Mouse (Mus musculus) MEL (cell line): ENCODE data around the gene Itga9. TPM values are rescaled to one million over a fixed set of nuclear protein-coding genes. Genes with fewer than 3 reads are reported as not detected.

Experiments
- DNase-seq: peaks from one replicate; pipeline ENCODE4 v3.0.0; 2011; ENCODE audit warnings: low read depth, low spot score
- H3K27ac ChIP-seq: 2 replicates; pipeline ENCODE4 v1.5.1; 2012; ENCODE audit warnings: low read depth, mild to moderate bottlenecking, control low read depth, low read length, moderate library complexity; ENCODE audit not compliant: control insufficient read depth
- H3K27me3 ChIP-seq, 2 experiments: fragments of 150-350 bp in 1 of 2; sonication (generic) in 1 of 2; 2 replicates each; pipeline ENCODE4 v1.6.1; 2012; ENCODE audit warnings: low read length in 2 of 2, mild to moderate bottlenecking in 2 of 2, improper control_type of control experiment in 1 of 2, moderate library complexity in 1 of 2; ENCODE audit not compliant: insufficient read depth in 2 of 2, control insufficient read depth in 1 of 2
- H3K36me3 ChIP-seq, 2 experiments: 2 replicates each; pipeline ENCODE4 v1.6.1; 2012 to 2014; ENCODE audit warnings: low read length in 2 of 2, improper control_type of control experiment in 1 of 2, inconsistent platforms in 1 of 2, mild to moderate bottlenecking in 1 of 2; ENCODE audit not compliant: insufficient read depth in 2 of 2, control insufficient read depth in 1 of 2
- H3K4me1 ChIP-seq, 2 experiments: fragments of 150-350 bp in 1 of 2; sonication (generic) in 1 of 2; 2 replicates each; pipeline ENCODE4 v1.6.1; 2012; ENCODE audit warnings: low read length in 2 of 2, improper control_type of control experiment in 1 of 2, mild to moderate bottlenecking in 1 of 2; ENCODE audit not compliant: insufficient read depth in 2 of 2, control insufficient read depth in 1 of 2
- H3K4me3 ChIP-seq, 2 experiments: fragments of 150-350 bp in 1 of 2; sonication (generic) in 1 of 2; 2 replicates each; pipeline ENCODE4 v1.5.1; 2012; ENCODE audit warnings: low read depth in 2 of 2, low read length in 2 of 2, mild to moderate bottlenecking in 2 of 2, moderate library complexity in 2 of 2, control low read depth in 1 of 2, improper control_type of control experiment in 1 of 2; ENCODE audit not compliant: control insufficient read depth in 1 of 2, insufficient read depth in 1 of 2
- H3K79me2 ChIP-seq: 2 replicates; pipeline ENCODE4 v1.6.1; 2012; ENCODE audit warnings: mild to moderate bottlenecking, low read length, moderate library complexity; ENCODE audit not compliant: control insufficient read depth, poor library complexity, insufficient read depth
- H3K9ac ChIP-seq: 2 replicates; pipeline ENCODE4 v1.6.1; 2012; ENCODE audit warnings: low read depth, mild to moderate bottlenecking, control low read depth, low read length, moderate library complexity; ENCODE audit not compliant: control insufficient read depth, poor library complexity, severe bottlenecking
- H3K9me3 ChIP-seq: fragments of 150-350 bp; sonication (generic); replicated peaks from 2 replicates; pipeline ENCODE4 v1.6.1; 2012; ENCODE audit warnings: mild to moderate bottlenecking, low read length, improper control_type of control experiment, moderate library complexity; ENCODE audit not compliant: insufficient read depth
- BHLHE40 ChIP-seq: IDR thresholded peaks from 2 replicates; pipeline ENCODE4 v1.6.1; 2012; ENCODE audit warnings: low read depth, mild to moderate bottlenecking, inconsistent platforms, low read length, improper control_type of control experiment, borderline replicate concordance
- CHD1 ChIP-seq: IDR thresholded peaks from 2 replicates; pipeline ENCODE4 v1.6.1; 2012; ENCODE audit warnings: low read depth, mild to moderate bottlenecking, inconsistent platforms, low read length, improper control_type of control experiment
- CHD2 ChIP-seq: IDR thresholded peaks from 2 replicates; pipeline ENCODE4 v1.6.1; 2011; ENCODE audit warnings: low read length, improper control_type of control experiment
- CTCF ChIP-seq, 3 experiments: IDR thresholded peaks in 2 of 3; conservative IDR thresholded peaks in 1 of 3; 2 replicates each; pipeline ENCODE4 v1.5.1; 2011 to 2012; ENCODE audit warnings: low read length in 3 of 3, low read depth in 2 of 3, mild to moderate bottlenecking in 2 of 3, improper control_type of control experiment in 1 of 3, inconsistent platforms in 1 of 3, mixed read lengths in 1 of 3, moderate library complexity in 1 of 3; ENCODE audit not compliant: control insufficient read depth in 1 of 3, insufficient read depth in 1 of 3, poor library complexity in 1 of 3, severe bottlenecking in 1 of 3
- E2F4 ChIP-seq: IDR thresholded peaks from 2 replicates; pipeline ENCODE4 v1.6.1; 2011; ENCODE audit warnings: low read depth, low read length, improper control_type of control experiment, borderline replicate concordance
- EP300 ChIP-seq, 2 experiments: IDR thresholded peaks; 2 replicates each; pipeline ENCODE4 v1.6.1; 2011; ENCODE audit warnings: improper control_type of control experiment in 2 of 2, low read length in 2 of 2, low read depth in 1 of 2, mild to moderate bottlenecking in 1 of 2
- GABPA ChIP-seq: IDR thresholded peaks from 2 replicates; pipeline ENCODE4 v1.6.1; 2012; ENCODE audit warnings: low read depth, mild to moderate bottlenecking, inconsistent platforms, low read length, improper control_type of control experiment, moderate library complexity
- GATA1 ChIP-seq: IDR thresholded peaks from 2 replicates; pipeline ENCODE4 v1.6.1; 2011; ENCODE audit warnings: low read depth, low read length, improper control_type of control experiment
- MAX ChIP-seq: IDR thresholded peaks from 2 replicates; pipeline ENCODE4 v1.6.1; 2011; ENCODE audit warnings: low read length, improper control_type of control experiment
- MAZ ChIP-seq: IDR thresholded peaks from 2 replicates; pipeline ENCODE4 v1.6.1; 2012; ENCODE audit warnings: low read depth, mild to moderate bottlenecking, inconsistent platforms, low read length, improper control_type of control experiment
- MXI1 ChIP-seq: IDR thresholded peaks from 2 replicates; pipeline ENCODE4 v1.6.1; 2011; ENCODE audit warnings: mild to moderate bottlenecking, low read depth, low read length, improper control_type of control experiment
- NELFE ChIP-seq: IDR thresholded peaks from 2 replicates; pipeline ENCODE4 v1.6.1; 2011; ENCODE audit warnings: low read depth, low read length, improper control_type of control experiment
- NRF1 ChIP-seq: IDR thresholded peaks from 2 replicates; pipeline ENCODE4 v1.6.1; 2014; ENCODE audit warnings: low read depth, mild to moderate bottlenecking, inconsistent platforms, low read length, improper control_type of control experiment, moderate library complexity; ENCODE audit not compliant: poor library complexity, insufficient read depth, severe bottlenecking
- POLR2A ChIP-seq, 2 experiments: IDR thresholded peaks; 2 replicates each; pipeline ENCODE4 v1.6.1; 2011 to 2012; ENCODE audit warnings: low read length in 2 of 2, mild to moderate bottlenecking in 2 of 2, control low read depth in 1 of 2, improper control_type of control experiment in 1 of 2, low read depth in 1 of 2, moderate library complexity in 1 of 2; ENCODE audit not compliant: control insufficient read depth in 1 of 2, insufficient read depth in 1 of 2, poor library complexity in 1 of 2
- POLR2AphosphoS5 ChIP-seq: IDR thresholded peaks from 2 replicates; pipeline ENCODE4 v1.6.1; 2012; ENCODE audit warnings: low read depth, borderline replicate concordance, mild to moderate bottlenecking, inconsistent platforms, low read length, moderate library complexity, mixed read lengths
- RAD21 ChIP-seq: IDR thresholded peaks from 2 replicates; pipeline ENCODE4 v1.6.1; 2011; ENCODE audit warnings: mild to moderate bottlenecking, low read depth, low read length, improper control_type of control experiment
- RCOR1 ChIP-seq: IDR thresholded peaks from 2 replicates; pipeline ENCODE4 v1.6.1; 2012; ENCODE audit warnings: low read depth, mild to moderate bottlenecking, inconsistent platforms, low read length, improper control_type of control experiment
- SIN3A ChIP-seq: IDR thresholded peaks from 2 replicates; pipeline ENCODE4 v1.6.1; 2012; ENCODE audit warnings: low read length, improper control_type of control experiment, inconsistent platforms
- TAL1 ChIP-seq: IDR thresholded peaks from 2 replicates; pipeline ENCODE4 v1.6.1; 2012; ENCODE audit warnings: mild to moderate bottlenecking, inconsistent platforms, low read length, moderate library complexity, mixed read lengths
- UBTF ChIP-seq: IDR thresholded peaks from 2 replicates; pipeline ENCODE4 v1.6.1; 2012; ENCODE audit warnings: low read depth, mild to moderate bottlenecking, inconsistent platforms, low read length, improper control_type of control experiment, moderate library complexity, borderline replicate concordance; ENCODE audit not compliant: insufficient read depth
- USF1 ChIP-seq: IDR thresholded peaks from 2 replicates; pipeline ENCODE4 v1.6.1; 2014; ENCODE audit warnings: low read depth, mild to moderate bottlenecking, inconsistent platforms, low read length, improper control_type of control experiment, moderate library complexity
- ZMIZ1 ChIP-seq: IDR thresholded peaks from 2 replicates; pipeline ENCODE4 v1.6.1; 2012; ENCODE audit warnings: low read depth, mild to moderate bottlenecking, inconsistent platforms, low read length, improper control_type of control experiment, moderate library complexity
- polyA plus RNA-seq, 2 experiments: library from polyadenylated mRNA; stranded (reverse) in 1 of 2; unstranded in 1 of 2; fragments of >175 nt in 1 of 2; fragments of >200 nt in 1 of 2; gene quantifications; 2 replicates each; pipeline versions ENCODE4 v1.2.1 to v1.2.4; 2012; ENCODE audit warnings: low replicate concordance in 2 of 2, low read depth in 1 of 2; ENCODE audit not compliant: insufficient read length in 2 of 2, insufficient read depth in 1 of 2, missing spikeins in 1 of 2
- total RNA-seq: library from RNA; depleted of rRNA; stranded (reverse); fragments of 300-350 nt; gene quantifications from 2 replicates; pipeline ENCODE4 v1.2.3, GENCODE M21; 2012

The Itga9 gene
- total and polyA plus RNA-seq, 3 experiments, result 0.19 to 0.21 TPM; not detected in 1

- Histone ChIP-seq H3K9ac (no peak overlapping the region), H3K9me3 (no peaks in the 10 kb centered on the region), H3K79me2 (no peaks in the 10 kb centered on the region), H3K4me3 (no peak overlapping the region), H3K36me3 (peaks cover 0 to 13% of the 10 kb centered on the region in 2 experiments; a peak in 2 of 4 replicates), H3K27ac (no peak overlapping the region), H3K4me1 (no peaks in the 10 kb centered on the region), H3K27me3 (no peaks in the 10 kb centered on the region)
- TF ChIP-seq E2F4 (no peak), CTCF (IDR thresholded peaks at IDR 0.05 in 2 of 3, conservative IDR thresholded peaks at IDR 0.05 in 1 of 3; ENCODE audit: control insufficient read depth in 1 of 3, insufficient read depth in 1 of 3, low read depth in 2 of 3, low read length in 3 of 3, poor library complexity in 1 of 3, severe bottlenecking in 1 of 3) (no peak), GATA1 (no peak), NELFE (no peak), RAD21 (no peak), BHLHE40 (no peak), TAL1 (no peak), SIN3A (no peak), POLR2A (IDR thresholded peaks at IDR 0.05; ENCODE audit: control insufficient read depth in 1 of 2, insufficient read depth in 1 of 2, low read depth in 1 of 2, low read length in 2 of 2, poor library complexity in 1 of 2) (no peak), USF1 (no peak), NRF1 (no peak), GABPA (no peak), MAZ (no peak), MAX (no peak), CHD2 (no peak), CHD1 (no peak), RCOR1 (no peak), POLR2AphosphoS5 (no peak)
- DNase-seq, result no peak
Observed at GRCm38 (mm10) chr9:118564696-118565095, 41.8 kb upstream of the Itga9 start.

GRCm38 (mm10) chr9:118569328-118569727, 37.2 kb upstream of the Itga9 start:
- Histone ChIP-seq H3K27ac (no peak overlapping the region), H3K9ac (no peak overlapping the region), H3K4me1 (no peaks in the 10 kb centered on the region), H3K9me3 (no peaks in the 10 kb centered on the region), H3K36me3 (peaks cover 0 to 15% of the 10 kb centered on the region in 2 experiments; a peak in 2 of 4 replicates), H3K4me3 (no peak overlapping the region), H3K79me2 (no peaks in the 10 kb centered on the region), H3K27me3 (no peaks in the 10 kb centered on the region)
- TF ChIP-seq EP300 (IDR thresholded peaks at IDR 0.05; ENCODE audit: low read depth in 1 of 2, low read length in 2 of 2) (no peak), UBTF (no peak), ZMIZ1 (no peak), MXI1 (no peak)
- DNase-seq, result no peak
